Mouse (Mus musculus) midbrain, embryonic 11.5 days (tissue): Measurements from ENCODE around the gene Gm128. TPM values are rescaled to one million over a fixed set of nuclear protein-coding genes. Genes with fewer than 3 reads are reported as not detected.

ENCODE experiments used
- ATAC-seq: fragments of 200-750 bp; cut with Nextera tagmentation; 2 replicates; pipeline ENCODE4 v1.8.0; 2017; ENCODE audit warnings: moderate TSS enrichment, moderate library complexity; ENCODE audit not compliant: low FRiP score
- DNase-seq: peaks from one replicate; pipeline ENCODE4 v3.0.0; 2015; ENCODE audit warnings: low spot score; ENCODE audit errors: missing footprints
- H3K27ac ChIP-seq: fragments of 300-500 bp; sonication (generic); 2 replicates; pipeline ENCODE4 v1.5.1; 2014; ENCODE audit warnings: low read depth, low read length
- H3K27me3 ChIP-seq: fragments of 300-500 bp; sonication (generic); 2 replicates; pipeline ENCODE4 v1.6.1; 2014; ENCODE audit warnings: mild to moderate bottlenecking, low read length, moderate library complexity, mixed read lengths; ENCODE audit not compliant: control insufficient read depth, insufficient read depth
- H3K36me3 ChIP-seq: fragments of 300-500 bp; sonication (generic); 2 replicates; pipeline ENCODE4 v1.6.1; 2014; ENCODE audit warnings: mild to moderate bottlenecking, low read length, moderate library complexity, mixed read lengths; ENCODE audit not compliant: control insufficient read depth, insufficient read depth
- H3K4me1 ChIP-seq: fragments of 300-500 bp; sonication (generic); 2 replicates; pipeline ENCODE4 v1.6.1; 2014; ENCODE audit warnings: low read length; ENCODE audit not compliant: control insufficient read depth, insufficient read depth
- H3K4me2 ChIP-seq: fragments of 300-500 bp; sonication (generic); 2 replicates; pipeline ENCODE4 v1.6.1; 2014; ENCODE audit warnings: mild to moderate bottlenecking, moderate library complexity
- H3K4me3 ChIP-seq: fragments of 300-500 bp; sonication (generic); 2 replicates; pipeline ENCODE4 v1.5.1; 2014; ENCODE audit warnings: low read depth, low read length
- H3K9ac ChIP-seq: fragments of 300-500 bp; sonication (generic); 2 replicates; pipeline ENCODE4 v1.6.1; 2014; ENCODE audit warnings: low read length
- H3K9me3 ChIP-seq: fragments of 300-500 bp; sonication (generic); 2 replicates; pipeline ENCODE4 v1.6.1; 2016; ENCODE audit warnings: low read length; ENCODE audit not compliant: control insufficient read depth
- WGBS: fragments of 180-500 bp; shearing (Covaris S2); extraction: QIAGEN DNeasy Blood & Tissue Kit; methylation state at CpG from one replicate; pipeline ENCODE4 v1.1.7; 2014; 5-methylcytosine and 5-hydroxymethylcytosine counted together
- polyA plus RNA-seq: library from polyadenylated mRNA; unstranded; fragments of >200 nt; fragmentation: Nextera tagmentation; extraction: Ambion mirVana; gene quantifications from 2 replicates; pipeline ENCODE4 v1.2.1, GENCODE M21; 2014

The Gm128 gene
- polyA plus RNA-seq, 1 experiment from 2014 or later = 0.18 TPM

- no peaks in the 10 kb centered on the region for H3K9me3 ChIP-seq
- 90% methylated on average over 4 of the region's 4 CpGs for WGBS
- no peak for ATAC-seq
- no peaks in the 10 kb centered on the region for H3K4me1 ChIP-seq
- no peak overlapping the region for H3K4me2 ChIP-seq
- H3K27ac ChIP-seq = no peak overlapping the region
- H3K27me3 ChIP-seq = no peaks in the 10 kb centered on the region
- no peak overlapping the region for H3K4me3 ChIP-seq
- no peak for DNase-seq
- peaks cover 16% of the 10 kb centered on the region for H3K36me3 ChIP-seq
- no peak overlapping the region for H3K9ac ChIP-seq
These were observed 20.6 kb upstream of the Gm128 start for GRCm38 (mm10) chr3:95261975-95262374.

DNA sequence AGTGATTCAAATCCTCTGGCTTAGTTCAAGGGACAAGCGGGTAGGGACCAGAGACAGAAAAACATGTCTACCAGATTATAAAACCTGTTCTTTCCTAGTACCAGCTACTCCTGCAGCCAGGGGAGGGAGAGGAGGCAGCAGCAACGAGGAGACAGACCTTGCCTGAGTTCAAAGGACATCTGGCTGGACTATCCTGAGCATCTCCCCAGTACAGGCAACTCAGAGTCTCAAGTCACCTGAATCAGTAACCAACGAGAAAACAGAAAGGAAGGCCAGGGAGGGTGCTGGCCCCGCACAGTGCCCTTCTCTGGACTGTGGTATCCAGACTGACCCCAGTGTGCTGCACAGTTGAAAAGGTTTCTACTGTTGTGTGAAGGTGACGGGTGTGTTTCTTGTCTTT, 15.5 kb upstream of the Gm128 start:
- DNase-seq (no peak), ATAC-seq (no peak)
- Histone ChIP-seq H3K36me3 (peaks cover 14% of the 10 kb centered on the region), H3K4me2 (no peak overlapping the region), H3K27ac (no peak overlapping the region), H3K9ac (no peak overlapping the region), H3K4me3 (no peak overlapping the region), H3K9me3 (no peaks in the 10 kb centered on the region), H3K4me1 (no peaks in the 10 kb centered on the region), H3K27me3 (no peaks in the 10 kb centered on the region)
- 85% methylated on average over 5 of the region's 5 CpGs for WGBS

- H3K9ac ChIP-seq = no peak within 1 kb of the TSS
- H3K27me3 ChIP-seq = no peaks in the 10 kb centered on the region
- no peak within 1 kb of the TSS for H3K4me2 ChIP-seq
- WGBS = 61% methylated on average over 7 of the region's 7 CpGs
- H3K36me3 ChIP-seq = no peaks in the 10 kb centered on the region; the same call in none of the 2 replicates
- H3K4me3 ChIP-seq = no peak within 1 kb of the TSS
- no peaks in the 10 kb centered on the region for H3K4me1 ChIP-seq
- H3K27ac ChIP-seq = no peak within 1 kb of the TSS
- no peak for ATAC-seq
- no peak for DNase-seq
- no peaks in the 10 kb centered on the region for H3K9me3 ChIP-seq
These were observed 9.5 kb upstream of the Gm128 start, which contains the start of gene Bnipl for GRCm38 (mm10) chr3:95250783-95251424. Gene Bnipl, minus strand, starts transcription at chr3:95251193.

DNA sequence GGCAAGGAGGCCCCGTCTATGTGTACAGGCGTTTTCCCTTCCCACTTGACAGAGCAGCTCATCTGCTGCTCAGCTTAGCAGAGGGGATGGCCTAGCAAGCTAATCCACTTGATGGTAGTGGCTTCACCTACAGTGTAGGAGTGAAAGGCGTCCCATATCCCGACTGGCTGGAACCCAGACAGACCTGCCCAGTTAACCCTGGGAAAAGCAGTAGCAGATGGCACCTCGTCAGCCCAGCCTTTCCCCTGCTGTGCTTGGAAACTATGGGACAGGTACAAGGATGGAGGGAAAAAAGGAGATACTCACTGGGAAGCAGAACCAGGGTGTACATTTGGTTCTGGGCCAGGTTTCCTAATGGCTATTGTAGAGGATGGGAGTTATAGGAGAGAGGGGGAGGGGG, 9.0 kb upstream of the Gm128 start:
- Histone ChIP-seq H3K36me3 (no peaks in the 10 kb centered on the region; the same call in 1 of the 2 replicates), H3K4me1 (no peaks in the 10 kb centered on the region), H3K27ac (no peak overlapping the region), H3K4me2 (no peak overlapping the region), H3K9me3 (no peaks in the 10 kb centered on the region), H3K27me3 (no peaks in the 10 kb centered on the region), H3K9ac (no peak overlapping the region), H3K4me3 (no peak overlapping the region)
- no peak for ATAC-seq
- WGBS = 91% methylated on average over 5 of the region's 5 CpGs
- DNase-seq = no peak

DNA sequence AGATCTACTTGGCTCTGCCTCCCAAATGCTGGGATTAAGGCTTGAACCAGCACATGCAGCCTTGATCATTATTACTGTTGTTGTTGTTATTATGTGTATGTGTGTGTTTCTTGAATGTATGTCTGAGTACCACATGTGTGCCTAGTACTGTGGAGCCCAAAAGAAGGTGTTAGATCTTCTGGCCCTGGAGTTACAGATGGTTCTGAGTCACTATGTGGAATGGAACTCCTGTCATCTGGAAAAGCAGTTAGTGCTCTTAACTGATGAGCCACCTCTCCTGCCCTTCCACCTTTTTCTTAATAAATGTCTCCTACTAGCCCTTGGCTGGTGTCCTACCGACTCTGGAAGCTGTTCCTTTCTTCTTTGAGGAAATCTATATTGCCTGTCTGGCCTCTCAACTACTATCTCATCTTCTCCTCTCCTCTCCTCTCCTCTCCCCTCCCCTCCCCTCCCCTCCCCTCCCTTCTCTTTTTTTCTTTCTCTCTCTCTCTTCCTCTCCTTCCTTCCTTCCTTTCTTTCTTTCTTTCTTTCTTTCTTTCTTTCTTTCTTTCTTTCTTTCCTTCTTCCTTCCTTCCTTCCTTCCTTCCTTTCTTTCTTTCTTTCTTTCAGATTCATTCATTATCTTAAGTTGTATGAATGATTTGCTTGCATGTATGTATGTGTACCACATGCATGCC, 6.4 kb upstream of the Gm128 start:
- ATAC-seq (no peak), DNase-seq (no peak)
- Histone ChIP-seq H3K4me2 (no peak overlapping the region), H3K27me3 (no peaks in the 10 kb centered on the region), H3K36me3 (no peaks in the 10 kb centered on the region), H3K27ac (no peak overlapping the region), H3K9ac (no peak overlapping the region), H3K9me3 (no peaks in the 10 kb centered on the region), H3K4me1 (no peaks in the 10 kb centered on the region), H3K4me3 (no peak overlapping the region)
- 83% methylated on average over 1 of the region's 1 CpGs for WGBS

GRCm38 (mm10) chr3:95246465-95247231, 5.2 kb upstream of the Gm128 start:
- H3K4me3 ChIP-seq = no peak overlapping the region
- no peaks in the 10 kb centered on the region for H3K9me3 ChIP-seq
- H3K27me3 ChIP-seq = no peaks in the 10 kb centered on the region
- H3K4me2 ChIP-seq = no peak overlapping the region
- WGBS = 89% methylated on average over 5 of the region's 5 CpGs
- ATAC-seq = no peak
- no peak for DNase-seq
- H3K36me3 ChIP-seq = no peaks in the 10 kb centered on the region
- H3K9ac ChIP-seq = no peak overlapping the region
- H3K27ac ChIP-seq = no peak overlapping the region
- H3K4me1 ChIP-seq = no peaks in the 10 kb centered on the region

- DNase-seq (no peak), ATAC-seq (no peak)
- WGBS = 92% methylated on average over 2 of the region's 2 CpGs
- Histone ChIP-seq H3K4me1 (0 out of 2 replicates have a peak, but pooled peaks cover 2% of the 10 kb centered on the region), H3K9ac (no peak overlapping the region), H3K36me3 (peaks cover 3% of the 10 kb centered on the region), H3K4me2 (no peak overlapping the region), H3K4me3 (no peak overlapping the region), H3K27me3 (no peaks in the 10 kb centered on the region), H3K27ac (no peak overlapping the region), H3K9me3 (no peaks in the 10 kb centered on the region)
These were observed 1.7 kb upstream of the Gm128 start for GRCm38 (mm10) chr3:95243086-95243485.

- no peak overlapping the region for H3K4me3 ChIP-seq
- H3K4me1 ChIP-seq = 0 out of 2 replicates have a peak, but pooled peaks cover 2% of the 10 kb centered on the region
- H3K9ac ChIP-seq = peak overlapping the region; percentile 18
- no peak; the same call in 1 of the 2 replicates for ATAC-seq
- H3K27ac ChIP-seq = no peak overlapping the region
- H3K36me3 ChIP-seq = peaks cover 7% of the 10 kb centered on the region
- no peaks in the 10 kb centered on the region for H3K27me3 ChIP-seq
- H3K9me3 ChIP-seq = no peaks in the 10 kb centered on the region
- WGBS = 33% methylated on average over 16 of the region's 17 CpGs
- H3K4me2 ChIP-seq = no peak overlapping the region
- DNase-seq = no peak
These were observed 498 bp downstream of the Gm128 start for GRCm38 (mm10) chr3:95240900-95241299.

DNA sequence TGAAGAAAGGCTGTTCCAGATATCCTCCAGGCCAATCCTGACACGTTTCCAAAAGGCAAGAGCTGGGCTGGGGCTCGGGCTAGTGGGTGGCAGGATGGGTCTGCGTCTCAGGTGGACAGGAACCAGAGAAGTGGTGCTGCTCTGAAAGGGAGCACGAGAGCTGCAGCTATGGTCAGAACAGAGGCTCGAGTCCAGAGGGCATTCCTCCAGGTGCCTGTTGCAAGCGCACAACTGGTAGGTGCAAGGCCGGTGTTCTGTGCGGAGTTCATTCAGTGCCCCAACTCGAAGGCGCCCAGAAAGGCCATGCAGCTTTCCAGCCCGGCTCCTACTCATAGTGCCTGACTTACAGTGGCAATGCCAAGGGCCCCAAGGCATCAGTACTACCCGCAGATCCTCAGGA, 1.4 kb downstream of the Gm128 start:
- no peak overlapping the region for H3K27ac ChIP-seq
- 91% methylated on average over 12 of the region's 12 CpGs for WGBS
- H3K9ac ChIP-seq = no peak overlapping the region
- peaks cover 15% of the 10 kb centered on the region for H3K36me3 ChIP-seq
- H3K9me3 ChIP-seq = no peaks in the 10 kb centered on the region
- DNase-seq = no peak
- no peak overlapping the region for H3K4me2 ChIP-seq
- no peak for ATAC-seq
- 0 out of 2 replicates have a peak, but pooled peaks cover 2% of the 10 kb centered on the region for H3K4me1 ChIP-seq
- H3K4me3 ChIP-seq = no peak overlapping the region
- H3K27me3 ChIP-seq = no peaks in the 10 kb centered on the region
